Comparison of ENCODE assay signal across 8 mouse cellular contexts in genomic region chrX:74304867-74305700, GRCm38 (mm10). TPM values are rescaled to one million over a fixed set of nuclear protein-coding genes. Genes with fewer than 3 reads are reported as not detected.
DNase-seq lines count a peak whose midpoint lies in the region; ATAC-seq and TF ChIP-seq lines count a peak whose summit lies in the region.

Gene Gdi1, plus strand, starts transcription at chrX:74304998.

- H3K27ac ChIP-seq in embryonic facial prominence, embryonic 12.5 days, result peak within 1 kb of the TSS; percentile 82
- H3K27ac ChIP-seq in kidney, adult 2 months (ENCODE audit: insufficient read depth, low read depth, low read length), result peak within 1 kb of the TSS; percentile 90
- peak within 1 kb of the TSS; percentile 81 for H3K27ac ChIP-seq in limb, embryonic 13.5 days
- H3K27ac ChIP-seq in midbrain, embryonic 15.5 days, result peak within 1 kb of the TSS; percentile 94
- H3K27ac ChIP-seq in spleen, adult 2 months (ENCODE audit: insufficient read depth, low read length), result peak within 1 kb of the TSS; percentile 97

- peak; percentile 25; the same call in 1 of the 2 replicates for TF ChIP-seq CTCF in kidney, adult 2 months (conservative IDR thresholded peaks at IDR 0.05; ENCODE audit: insufficient read depth, insufficient read length, low read depth, low read length)
- no peak for TF ChIP-seq CTCF in spleen, adult 2 months (IDR thresholded peaks at IDR 0.05; ENCODE audit: extremely low read depth, insufficient read depth, insufficient read length, insufficient replicate concordance)

- H3K9ac ChIP-seq in embryonic facial prominence, embryonic 12.5 days, result peak within 1 kb of the TSS; percentile 75
- H3K9ac ChIP-seq in limb, embryonic 13.5 days, result peak within 1 kb of the TSS; percentile 77
- H3K9ac ChIP-seq in midbrain, embryonic 15.5 days, result peak within 1 kb of the TSS; percentile 60

- ATAC-seq in embryonic facial prominence, embryonic 12.5 days (ENCODE audit: insufficient number of reproducible peaks, insufficient read depth, low FRiP score, low TSS enrichment), result peak; percentile 73; the same call in 1 of the 2 replicates
- ATAC-seq in limb, embryonic 13.5 days (ENCODE audit: low FRiP score, low read depth), result peak; percentile 85
- peak; percentile 85 for ATAC-seq in midbrain, embryonic 15.5 days (replicated peaks)

- peak; percentile 74 for TF ChIP-seq POLR2A in kidney, adult 2 months (IDR thresholded peaks at IDR 0.05; ENCODE audit: low read depth, low read length)
- TF ChIP-seq POLR2A in spleen, adult 2 months (IDR thresholded peaks at IDR 0.05; ENCODE audit: low read depth, low read length), result peak; percentile 92

- H3K27me3 ChIP-seq in embryonic facial prominence, embryonic 12.5 days, result no peaks in the 10 kb centered on the region
- H3K27me3 ChIP-seq in kidney, adult 2 months (replicated peaks; ENCODE audit: control insufficient read depth, insufficient read depth, low read length), result no peaks in the 10 kb centered on the region
- H3K27me3 ChIP-seq in limb, embryonic 13.5 days, result no peaks in the 10 kb centered on the region
- H3K27me3 ChIP-seq in midbrain, embryonic 15.5 days (replicated peaks), result no peaks in the 10 kb centered on the region
- no peaks in the 10 kb centered on the region for H3K27me3 ChIP-seq in spleen, adult 2 months (ENCODE audit: control insufficient read depth, insufficient read depth, low read length)

- peaks cover 44% of the 10 kb centered on the region for H3K36me3 ChIP-seq in embryonic facial prominence, embryonic 12.5 days
- peaks cover 3% of the 10 kb centered on the region; the same call in 1 of the 2 replicates for H3K36me3 ChIP-seq in kidney, adult 2 months (ENCODE audit: control insufficient read depth, insufficient read depth, low read length)
- peaks cover 72% of the 10 kb centered on the region for H3K36me3 ChIP-seq in limb, embryonic 13.5 days
- H3K36me3 ChIP-seq in midbrain, embryonic 15.5 days (replicated peaks), result 0 out of 2 replicates have a peak, but pooled peaks cover 13% of the 10 kb centered on the region
- H3K36me3 ChIP-seq in spleen, adult 2 months (ENCODE audit: control insufficient read depth, insufficient read depth, low read length), result peaks cover 26% of the 10 kb centered on the region

- WGBS in embryonic facial prominence, embryonic 12.5 days, result 10% methylated on average over 37 of the region's 41 CpGs
- 0% methylated on average over 35 of the region's 41 CpGs for whole genome bisulfite sequencing in kidney, adult 2 months
- 15% methylated on average over 35 of the region's 41 CpGs for WGBS in limb, embryonic 13.5 days
- WGBS in midbrain, embryonic 15.5 days, result 31% methylated on average over 41 of the region's 41 CpGs
- 21% methylated on average over 37 of the region's 41 CpGs for WGBS in spleen, adult 2 months

- no peaks in the 10 kb centered on the region for H3K4me1 ChIP-seq in embryonic facial prominence, embryonic 12.5 days
- H3K4me1 ChIP-seq in kidney, adult 2 months (ENCODE audit: control insufficient read depth, insufficient read depth, low read length), result peaks cover 4% of the 10 kb centered on the region; the same call in 1 of the 2 replicates
- peaks cover 10% of the 10 kb centered on the region; the same call in 1 of the 2 replicates for H3K4me1 ChIP-seq in limb, embryonic 13.5 days
- H3K4me1 ChIP-seq in midbrain, embryonic 15.5 days, result peaks cover 45% of the 10 kb centered on the region
- H3K4me1 ChIP-seq in spleen, adult 2 months (ENCODE audit: control insufficient read depth, insufficient read depth, insufficient read length), result peaks cover 3% of the 10 kb centered on the region; the same call in 1 of the 2 replicates

- peak within 1 kb of the TSS; percentile 53 for H3K4me3 ChIP-seq in embryonic facial prominence, embryonic 12.5 days
- H3K4me3 ChIP-seq in kidney, adult 2 months (ENCODE audit: insufficient read depth, low read depth, low read length), result peak within 1 kb of the TSS; percentile 98
- H3K4me3 ChIP-seq in limb, embryonic 13.5 days, result peak within 1 kb of the TSS; percentile 59
- H3K4me3 ChIP-seq in midbrain, embryonic 15.5 days, result peak within 1 kb of the TSS; percentile 55
- H3K4me3 ChIP-seq in spleen, adult 2 months (ENCODE audit: extremely low read depth, insufficient read depth, insufficient read length), result peak within 1 kb of the TSS; percentile 85

- H3K4me2 ChIP-seq in embryonic facial prominence, embryonic 12.5 days (replicated peaks), result peak within 1 kb of the TSS; percentile 70
- peak within 1 kb of the TSS; percentile 74 for H3K4me2 ChIP-seq in limb, embryonic 13.5 days (replicated peaks)
- peak within 1 kb of the TSS; percentile 63 for H3K4me2 ChIP-seq in midbrain, embryonic 15.5 days

- peak; percentile 88 for DNase-seq in 3134 (ENCODE audit: extremely low read depth, insufficient read length, low spot score)
- DNase-seq in adrenal gland, postnatal 14 days, result peak; percentile 83
- peak; percentile 75 to 88 for DNase-seq in heart, adult 18-20 months
- DNase-seq in kidney, adult 2 months, result peak; percentile 79
- peak; percentile 57 to 74 for DNase-seq in spleen, adult 2 months (ENCODE audit: low read depth in 1 of 2, low spot score in 2 of 2)

- H3K9me3 ChIP-seq in embryonic facial prominence, embryonic 12.5 days, result no peaks in the 10 kb centered on the region
- no peaks in the 10 kb centered on the region for H3K9me3 ChIP-seq in limb, embryonic 13.5 days
- H3K9me3 ChIP-seq in midbrain, embryonic 15.5 days, result no peaks in the 10 kb centered on the region

RNA-seq across cellular contexts. Expression of gene Gdi1, which starts in this region (rescaled TPM):
- total RNA-seq in adrenal gland, postnatal 14 days (2021), result 150 and 180 TPM in 2 replicates
- polyA plus RNA-seq in embryonic facial prominence, embryonic 12.5 days (2016; fragmentation: Nextera tagmentation; extraction: Ambion mirVana), result 305 and 323 TPM in 2 replicates
- total RNA-seq in heart, adult 18-20 months (2021), result 10 to 100 TPM; 50.9 to 66.5 TPM
- 120 and 150 TPM in 2 replicates for polyA plus RNA-seq in kidney, adult 2 months (2012; rRNA removed)
- 247 and 260 TPM in 2 replicates for polyA plus RNA-seq in limb, embryonic 13.5 days (2015; fragmentation: Nextera tagmentation; extraction: Ambion mirVana)
- 1,073 and 1,116 TPM in 2 replicates for polyA plus RNA-seq in midbrain, embryonic 15.5 days (2015; fragmentation: Nextera tagmentation; extraction: Ambion mirVana)
- polyA plus RNA-seq in spleen, adult 2 months (2012; rRNA removed), result 182 and 192 TPM in 2 replicates

Comparison
In these comparisons a context has a peak if more than half of its experiments do, and no peak if none do; other contexts are left out.
1. Peak in every context shown above with its lines: DNase-seq, ATAC-seq, H3K4me3 ChIP-seq and H3K27ac ChIP-seq.